Mouse (Mus musculus) cerebellum, adult 11-12 months (tissue): Measurements from ENCODE around the gene Pum1.
"Not testable (repeated sequence)": the region's sequence is repeated elsewhere in the genome, so short reads cannot be mapped to it uniquely, and the experiment has no call there.

ENCODE experiments used
- DNase-seq: peaks from one replicate; pipeline ENCODE4 v3.0.0; 2022

Gene Pum1

DNA sequence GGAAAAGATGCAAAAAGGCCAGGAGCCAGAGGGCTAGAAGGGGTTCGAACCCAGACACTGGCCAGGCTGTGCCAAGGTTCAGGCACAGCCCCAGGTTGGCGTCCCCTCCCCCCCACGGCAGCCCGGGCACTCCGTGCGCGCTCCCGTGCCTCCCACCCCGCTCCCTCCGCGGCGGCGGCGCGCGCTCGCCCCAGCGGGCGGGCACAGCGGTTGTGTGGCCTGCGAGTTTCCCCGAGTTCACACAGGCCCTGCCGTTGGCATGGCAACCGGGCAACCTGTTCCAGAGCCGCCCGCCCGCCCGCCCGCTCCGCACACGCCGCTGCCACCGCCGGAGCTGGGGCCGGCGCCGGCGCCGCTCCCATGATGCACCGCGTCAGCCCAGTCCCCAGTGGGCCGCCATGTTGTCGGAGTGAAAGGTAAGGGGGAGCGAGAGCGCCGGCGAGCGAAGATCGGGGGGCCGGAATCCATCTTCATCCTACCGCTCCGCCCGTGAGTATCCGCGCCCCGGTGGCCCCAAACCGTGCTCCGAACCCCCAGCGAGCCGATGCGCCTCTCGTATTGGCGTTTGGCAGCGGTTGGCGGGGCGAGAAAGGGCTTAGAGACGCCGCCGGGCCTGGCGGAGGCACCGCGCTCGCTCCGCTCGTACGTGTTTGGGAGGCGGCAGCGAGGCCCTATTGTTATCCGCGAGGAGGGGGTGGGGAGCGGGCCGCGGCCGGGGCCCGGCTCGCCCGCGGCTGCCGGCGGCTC, at the start of gene Pum1:
Gene Pum1 (plus strand): TSS at position 343 of the 747 bp plus-strand sequence.
- DNase-seq, result peak; percentile 89

DNA sequence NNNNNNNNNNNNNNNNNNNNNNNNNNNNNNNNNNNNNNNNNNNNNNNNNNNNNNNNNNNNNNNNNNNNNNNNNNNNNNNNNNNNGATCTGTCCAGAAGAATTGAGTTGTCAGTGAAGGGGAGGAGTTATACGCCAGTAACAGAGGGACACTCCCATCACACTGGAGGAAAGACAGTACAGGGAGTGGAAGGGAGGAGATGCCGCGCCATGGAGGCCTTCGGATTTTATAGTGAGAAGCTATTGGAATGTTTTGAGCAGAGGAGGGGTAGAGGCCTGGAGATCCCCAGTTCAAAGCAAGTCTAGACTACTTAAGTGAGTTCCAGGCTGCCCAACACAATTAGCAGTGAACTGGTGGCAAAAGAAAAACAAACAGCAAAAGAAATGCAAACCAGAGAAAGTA, 33.7 kb upstream of the Pum1 start:
- no peak for DNase-seq

DNA sequence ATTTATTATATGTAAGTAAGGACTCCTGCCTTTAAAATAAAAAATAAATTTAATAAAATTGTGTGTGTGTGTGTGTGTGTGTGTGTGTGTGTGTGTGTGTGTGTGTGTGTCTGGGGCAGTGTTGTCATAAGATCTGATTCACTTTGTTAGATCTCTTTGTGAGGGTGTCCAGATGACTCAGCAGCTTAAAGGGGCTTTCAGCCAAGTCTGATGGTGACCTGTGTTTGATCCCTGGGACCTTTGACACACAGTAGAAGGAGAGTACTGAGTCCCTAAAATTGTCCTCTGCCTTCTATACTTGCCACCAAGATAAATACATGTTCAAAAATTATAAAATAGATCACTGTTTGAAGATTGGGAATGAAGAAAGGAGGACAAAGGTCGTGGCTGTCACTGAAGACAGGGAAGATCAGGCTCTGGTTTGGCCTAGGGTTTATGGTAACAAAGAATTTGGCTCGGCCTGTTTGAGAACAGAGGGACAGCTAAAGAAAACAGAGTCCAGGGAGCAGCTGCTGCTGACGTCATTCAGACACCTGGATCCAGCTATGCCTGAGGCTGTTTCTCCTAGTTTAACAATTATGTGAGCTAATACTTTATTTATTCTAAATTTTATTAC, 32.8 kb upstream of the Pum1 start:
- DNase-seq, result no peak

DNA sequence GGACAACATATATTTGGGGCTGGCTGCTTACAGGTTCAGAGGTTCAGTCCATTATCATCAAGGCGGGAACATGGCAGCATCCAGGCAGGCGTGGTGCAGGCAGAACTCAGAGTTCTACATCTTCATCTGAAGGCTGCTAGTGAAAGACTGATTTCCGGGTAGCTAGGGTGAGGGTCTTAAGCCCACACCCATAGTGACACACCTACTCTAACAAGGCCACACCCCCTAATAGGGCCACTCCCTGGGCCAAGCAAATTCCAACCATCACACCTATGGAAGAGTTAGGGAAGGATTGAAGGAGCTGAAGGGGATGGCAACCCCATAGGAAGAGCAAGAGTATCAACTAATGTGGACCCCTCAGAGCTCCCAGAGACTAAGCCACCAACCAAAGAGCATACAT, 28.0 kb upstream of the Pum1 start:
- DNase-seq, result not testable (repeated sequence)

DNA sequence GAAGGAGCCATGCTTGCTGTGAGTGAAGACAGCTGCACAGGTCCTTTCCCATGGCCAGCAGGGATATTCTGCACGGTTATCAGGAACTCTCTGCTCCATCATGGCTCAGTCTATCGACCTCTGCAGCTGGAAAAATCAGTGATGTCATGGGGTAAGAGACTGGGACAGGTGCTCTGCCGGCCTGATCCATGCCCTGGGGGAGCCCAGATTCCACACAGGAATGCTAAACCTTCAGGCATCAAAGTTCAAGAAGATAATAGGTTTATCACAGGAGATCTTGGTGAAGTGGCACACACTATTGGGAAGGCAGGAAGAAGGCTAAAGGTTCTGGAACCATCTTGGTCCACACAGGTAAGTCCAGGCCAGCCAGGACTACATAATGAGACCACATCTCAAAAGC, 26.4 kb upstream of the Pum1 start:
- DNase-seq, result no peak

DNA sequence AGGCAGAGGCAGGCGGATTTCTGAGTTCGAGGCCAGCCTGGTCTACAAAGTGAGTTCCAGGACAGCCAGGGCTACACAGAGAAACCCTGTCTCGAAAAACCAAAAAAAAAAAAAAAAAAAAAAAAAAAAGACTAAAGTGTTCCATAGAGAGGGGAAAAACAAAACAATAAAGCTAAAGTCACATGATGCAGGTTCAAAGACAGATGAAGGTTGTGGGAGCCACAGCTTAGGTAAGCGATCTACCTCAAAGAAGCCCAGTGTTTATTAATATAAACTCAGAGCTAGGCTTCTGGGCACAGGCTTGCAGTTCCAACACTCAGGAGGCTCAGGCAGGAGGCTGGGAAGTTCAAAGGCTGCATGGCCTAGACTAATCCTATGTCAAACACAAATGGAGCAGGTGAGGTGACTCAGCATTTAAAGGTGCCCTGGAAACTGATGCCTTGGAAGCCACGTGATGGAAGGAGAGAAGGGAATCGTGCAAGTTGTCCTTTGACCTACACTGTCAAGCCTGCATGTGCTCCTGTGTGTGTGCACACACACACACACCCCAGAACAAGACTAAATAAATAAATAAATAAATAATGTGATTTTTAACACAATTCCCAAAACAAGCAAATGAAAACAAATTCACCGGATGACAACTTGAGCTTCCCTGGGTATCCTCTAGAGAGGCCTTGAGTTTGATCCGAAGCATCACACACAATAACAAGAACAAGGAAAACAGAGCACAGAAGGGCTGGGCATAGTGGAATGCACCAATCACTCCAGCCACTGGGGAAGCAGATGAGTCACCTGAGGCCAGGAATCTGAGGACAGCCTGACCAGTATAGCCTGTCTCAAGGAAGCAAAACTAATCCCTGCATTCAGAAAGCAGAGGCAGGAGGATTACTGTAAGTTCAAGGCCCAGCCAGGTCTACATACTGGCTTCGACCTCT, 25.4 kb upstream of the Pum1 start:
- DNase-seq, result no peak

DNA sequence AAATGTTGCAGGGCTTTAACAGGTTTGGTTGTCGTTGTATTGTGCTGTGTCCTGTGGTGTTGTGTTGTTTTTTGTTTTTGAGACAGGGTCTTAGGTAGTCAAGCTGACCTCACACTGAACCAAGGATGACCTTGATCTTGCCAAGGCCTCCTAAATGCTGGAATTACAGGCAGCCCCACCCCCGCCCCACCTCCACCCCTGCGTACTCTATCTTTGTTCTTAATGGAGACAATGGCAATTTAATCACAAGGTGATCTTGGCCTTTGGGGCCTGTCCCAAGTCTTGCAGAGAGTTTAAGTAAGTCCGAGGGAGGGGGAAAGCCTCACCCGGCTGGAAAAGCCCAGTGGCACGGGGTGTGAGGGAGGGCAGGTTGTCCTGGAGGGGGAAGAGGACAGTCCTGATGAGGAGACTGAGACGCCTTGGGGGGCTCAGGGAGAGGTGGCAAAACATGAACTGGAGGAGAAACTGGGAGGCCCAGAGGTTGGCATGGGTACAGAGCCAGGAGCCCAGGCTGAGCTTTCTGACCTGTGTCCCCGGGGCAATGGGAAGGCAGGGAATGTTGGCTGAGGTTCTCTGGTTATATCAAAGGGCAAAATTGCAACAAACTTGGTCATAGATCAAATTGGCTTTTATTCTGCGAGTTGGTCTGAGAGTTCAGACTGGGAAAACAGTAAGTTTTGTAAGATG, 22.9 kb upstream of the Pum1 start:
- DNase-seq, result no peak

DNA sequence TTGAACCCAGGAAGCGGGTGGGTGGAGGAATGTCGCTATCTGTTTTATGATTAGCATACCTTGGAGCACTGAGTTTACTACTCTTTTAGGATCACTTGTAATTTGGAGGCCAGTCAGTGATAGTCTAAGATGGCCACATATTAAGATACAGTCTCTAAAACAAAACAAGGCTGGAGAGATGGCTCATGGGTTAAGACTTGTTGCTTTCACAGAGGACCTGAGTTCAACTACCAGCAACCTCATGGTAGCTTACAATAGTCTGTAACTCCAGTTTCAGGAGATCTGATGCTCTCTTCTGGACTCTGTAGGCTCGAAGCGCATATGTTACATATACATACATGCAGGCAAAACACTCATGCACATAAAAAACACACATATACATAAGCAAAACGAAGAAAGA, 20.7 kb upstream of the Pum1 start:
- no peak for DNase-seq

DNA sequence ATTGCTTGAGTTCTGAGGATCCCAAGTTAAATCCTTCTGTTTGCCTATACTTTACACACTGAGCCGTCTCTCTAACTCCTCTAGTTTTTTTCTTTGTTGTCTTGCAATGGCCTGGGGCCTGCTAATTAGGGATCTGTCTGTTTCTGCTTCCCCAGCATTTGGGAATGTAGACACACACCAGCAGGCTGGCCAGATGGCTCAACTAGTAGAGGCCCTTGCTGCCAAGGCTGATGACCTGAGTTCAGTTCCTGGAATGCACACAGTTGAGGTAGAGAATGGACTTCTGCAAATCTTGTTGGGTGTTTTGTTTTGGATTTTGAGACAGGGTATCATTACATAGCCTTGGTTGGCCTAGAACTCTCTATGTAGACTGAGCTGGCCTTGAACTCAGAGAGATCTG, 17.7 kb upstream of the Pum1 start:
- DNase-seq, result peak; percentile 48

DNA sequence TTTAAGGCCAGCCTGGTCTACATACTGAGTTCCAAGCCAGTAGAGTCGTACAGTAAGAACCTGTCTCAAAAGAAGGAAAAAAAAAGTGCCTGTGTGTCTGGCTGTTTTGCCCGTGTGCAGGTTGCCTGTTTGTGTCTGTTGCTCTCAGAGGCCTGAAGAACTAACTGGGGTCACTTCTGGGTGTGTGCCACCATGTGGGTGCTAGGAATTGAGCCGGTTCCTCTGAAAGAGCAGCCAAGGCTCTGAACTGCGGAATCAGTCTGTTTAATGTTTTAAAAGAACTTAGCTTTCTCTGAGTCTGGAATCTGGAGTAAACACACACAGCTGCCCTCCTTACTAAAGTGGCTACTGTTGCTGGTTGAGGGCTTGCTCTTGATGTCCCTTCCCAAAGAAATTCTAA, 11.8 kb upstream of the Pum1 start:
- DNase-seq, result no peak

DNA sequence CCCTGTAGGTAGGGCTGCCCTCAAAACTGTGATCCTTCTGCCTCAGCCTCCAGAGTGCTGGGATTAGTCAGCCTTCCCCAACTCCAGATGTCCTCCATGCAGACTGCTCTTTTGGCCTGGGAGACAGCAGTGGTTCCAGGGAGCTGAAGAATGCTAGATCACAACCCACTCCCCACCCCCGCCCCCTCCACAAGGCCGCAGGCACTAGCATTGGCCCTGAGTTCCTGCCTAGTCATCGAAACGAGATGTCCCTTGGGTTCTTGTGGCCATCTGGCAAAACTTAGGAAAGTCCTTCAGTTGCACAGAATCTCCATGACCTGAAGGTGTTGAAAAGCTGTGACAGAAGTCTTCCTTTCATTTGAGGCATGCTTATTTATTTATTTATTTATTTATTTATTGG, 10.6 kb upstream of the Pum1 start:
- DNase-seq, result no peak

DNA sequence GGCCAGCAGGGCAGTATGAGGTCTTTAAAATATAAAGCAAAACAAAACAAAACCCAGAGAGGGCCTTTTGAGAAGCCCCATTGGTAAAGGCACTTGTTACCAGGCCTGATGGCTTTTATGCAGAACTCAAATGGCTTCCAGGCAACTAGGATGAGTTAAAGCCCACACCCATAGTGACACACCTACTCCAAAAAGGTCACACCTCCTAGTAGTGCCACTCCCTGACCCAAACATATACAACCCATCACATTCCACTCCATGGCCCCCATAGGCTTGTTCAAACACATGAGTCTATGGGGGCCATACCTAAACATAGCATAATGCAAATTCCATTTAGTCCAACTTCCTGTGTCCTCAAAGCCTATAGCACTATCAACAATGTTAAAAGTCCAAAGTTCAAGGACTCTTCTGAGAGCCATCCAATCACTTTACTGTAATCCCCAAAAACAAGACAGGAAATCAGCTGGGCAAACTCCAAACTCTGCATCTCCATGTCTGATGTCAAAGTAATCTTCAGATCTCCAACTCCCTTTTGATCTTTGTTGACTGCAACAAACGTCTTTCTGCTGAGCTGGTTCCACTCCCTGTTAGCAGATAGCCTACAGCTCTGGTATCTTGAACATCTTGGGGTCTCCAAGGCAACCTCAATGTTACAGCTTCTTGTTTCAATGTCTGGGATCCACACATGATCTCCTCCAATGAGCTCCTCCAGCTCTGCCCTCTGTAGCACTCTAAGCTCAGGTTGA, 5.1 kb upstream of the Pum1 start:
- DNase-seq, result no peak

DNA sequence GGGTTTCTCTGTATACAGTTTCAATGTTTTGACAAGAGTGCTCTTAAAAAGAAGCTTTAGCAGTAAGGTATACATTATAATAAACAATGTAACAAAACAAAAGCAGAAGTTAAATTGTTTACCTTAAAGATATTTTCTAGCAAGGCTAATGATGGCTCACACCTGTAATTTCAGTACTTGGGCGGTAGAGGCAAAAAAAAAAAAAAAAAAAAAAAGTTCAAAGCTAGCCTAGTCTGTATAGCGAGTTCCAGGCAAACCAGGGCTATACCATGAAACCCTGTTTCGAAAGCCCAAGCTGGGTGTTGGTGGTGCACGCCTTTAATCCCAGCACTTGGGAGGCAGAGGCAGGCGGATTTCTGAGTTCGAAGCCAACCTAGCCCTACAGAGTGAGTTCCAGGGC, 3.7 kb upstream of the Pum1 start:
- DNase-seq, result no peak

DNA sequence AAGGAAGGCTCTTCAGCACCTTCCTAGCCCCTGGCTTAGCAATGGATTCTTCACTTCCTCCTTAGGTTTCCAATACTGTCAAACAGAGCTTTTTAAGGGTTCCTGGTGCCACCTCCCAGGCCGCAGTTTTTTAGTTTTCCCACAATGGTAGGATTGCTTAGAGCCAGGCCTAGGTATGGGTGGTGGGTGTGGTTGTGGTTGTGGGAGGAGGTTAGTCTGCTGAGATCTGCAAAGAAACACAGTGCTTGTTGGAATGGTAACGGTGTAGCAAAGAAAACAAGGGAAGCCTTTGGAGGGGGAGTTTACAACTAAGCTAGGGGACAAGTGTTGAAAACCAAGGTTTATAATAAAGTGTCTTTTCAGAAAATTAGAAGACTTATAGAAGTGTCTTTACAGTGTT, 3.0 kb upstream of the Pum1 start:
- DNase-seq, result no peak

DNA sequence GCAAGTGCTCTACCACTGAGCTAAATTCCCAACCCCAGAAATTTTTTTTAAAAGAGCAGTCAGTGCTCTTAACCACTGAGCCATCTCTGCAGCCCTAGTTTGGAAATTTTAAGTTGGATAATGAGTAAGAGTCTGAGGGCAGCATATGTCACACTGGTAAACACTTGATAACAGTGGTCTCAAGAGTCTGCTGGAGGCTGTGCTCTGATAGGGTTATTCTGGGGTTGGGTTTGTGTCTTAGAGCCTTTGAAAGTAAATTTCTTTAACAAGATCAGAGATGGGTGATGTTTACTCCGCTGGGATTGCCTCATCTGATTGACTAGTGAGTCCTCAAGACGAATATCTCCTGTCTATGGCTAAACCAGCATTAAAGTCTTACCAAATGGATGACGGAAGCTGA, 2.0 kb upstream of the Pum1 start:
- no peak for DNase-seq

DNA sequence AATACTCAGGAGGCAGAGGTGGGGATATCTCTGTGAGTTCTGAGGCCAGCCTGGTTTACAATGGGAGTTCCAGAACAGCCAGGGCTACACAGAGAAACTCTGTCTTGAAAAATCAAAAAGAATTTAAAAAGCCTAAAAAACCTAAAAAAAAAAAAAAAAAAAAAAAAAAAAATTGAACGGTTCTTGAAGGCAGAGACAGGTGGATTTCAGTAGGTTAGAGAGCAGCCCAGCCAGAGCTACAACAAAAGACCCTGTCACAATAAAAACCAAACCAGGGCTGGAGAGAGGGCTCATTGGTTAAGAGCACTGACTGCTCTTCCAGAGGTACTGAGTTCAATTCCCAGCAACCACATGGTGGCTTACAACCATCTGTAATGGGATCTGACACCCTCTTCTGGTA, 816 bp upstream of the Pum1 start:
- DNase-seq, result not testable (repeated sequence)

DNA sequence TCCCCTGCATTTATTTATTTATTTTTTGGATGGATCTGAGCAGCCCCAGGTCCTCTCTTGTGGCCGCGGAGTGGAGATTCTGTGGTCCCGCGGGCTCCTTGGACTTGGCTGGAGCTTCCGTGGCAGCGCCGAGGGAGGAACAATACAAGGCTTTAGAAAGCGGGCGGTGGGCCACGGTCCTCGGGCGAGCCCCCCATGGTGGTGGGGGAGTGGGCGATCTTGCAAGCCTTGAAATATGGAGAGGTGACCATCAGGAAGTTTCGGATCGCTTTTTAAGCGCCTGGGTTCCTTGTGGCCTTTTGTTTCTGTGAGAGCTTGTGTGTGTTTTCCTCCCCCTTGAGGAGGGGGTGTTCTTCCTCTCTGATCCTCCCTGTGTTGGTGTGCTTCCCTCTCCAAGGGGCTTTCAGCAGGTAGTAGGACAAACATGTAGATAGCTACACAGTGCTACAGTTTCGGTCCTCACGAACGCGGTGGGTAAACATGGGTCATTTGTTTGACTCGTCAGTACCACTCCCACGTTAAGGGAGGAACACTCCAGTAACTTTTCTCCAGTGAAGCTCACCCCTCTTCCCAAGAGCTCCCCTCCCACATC, 785 bp downstream of the Pum1 start:
- DNase-seq, result peak; percentile 61

DNA sequence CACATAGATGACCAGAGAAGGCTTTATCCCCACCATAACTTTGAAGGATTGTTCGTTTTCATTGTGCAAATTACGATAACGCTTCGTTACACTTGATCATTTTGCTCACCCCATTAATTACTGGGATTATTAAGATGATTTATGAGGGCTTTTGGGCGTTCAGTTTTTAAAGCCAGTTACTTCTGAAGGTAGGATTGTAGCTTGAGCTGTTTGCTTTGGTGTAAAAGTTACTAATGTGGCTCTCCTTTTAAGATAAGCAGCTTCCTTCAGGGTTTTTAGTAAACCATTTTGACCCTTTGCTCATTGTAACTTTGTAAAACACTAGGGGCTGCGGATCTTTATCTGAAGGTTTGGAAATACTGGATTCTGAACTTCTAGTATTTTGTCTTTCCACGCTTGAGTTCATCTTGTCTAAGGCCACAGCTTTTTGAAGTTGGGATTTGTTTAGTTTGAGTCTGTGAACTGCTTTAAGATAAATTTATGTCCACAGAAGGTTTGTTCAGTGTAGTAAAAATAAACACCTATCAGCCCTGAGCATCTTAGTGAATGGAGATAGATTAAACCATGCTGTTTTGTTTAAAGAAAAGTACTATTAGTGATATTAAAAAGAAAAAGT, 1.4 kb downstream of the Pum1 start:
- DNase-seq, result no peak

DNA sequence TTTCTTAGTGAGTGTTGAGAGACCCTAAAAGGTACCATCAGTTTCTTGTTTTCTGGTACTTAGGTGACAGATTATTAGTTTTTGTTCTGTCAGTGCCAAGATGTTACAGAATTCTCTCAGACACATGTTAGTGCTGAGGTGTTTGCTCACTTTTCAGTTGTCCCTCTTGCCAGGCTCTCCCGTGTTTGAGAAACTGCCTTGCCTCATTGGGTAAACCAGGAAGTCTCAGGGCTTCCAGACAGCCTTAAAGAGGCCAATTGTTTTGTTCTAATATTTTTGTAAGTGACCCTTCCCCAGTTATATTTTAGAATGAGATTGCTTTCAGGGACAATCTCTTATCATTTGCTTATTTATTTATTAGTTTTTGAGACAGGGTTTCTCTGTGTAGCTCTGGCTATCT, 2.1 kb downstream of the Pum1 start:
- DNase-seq, result no peak

DNA sequence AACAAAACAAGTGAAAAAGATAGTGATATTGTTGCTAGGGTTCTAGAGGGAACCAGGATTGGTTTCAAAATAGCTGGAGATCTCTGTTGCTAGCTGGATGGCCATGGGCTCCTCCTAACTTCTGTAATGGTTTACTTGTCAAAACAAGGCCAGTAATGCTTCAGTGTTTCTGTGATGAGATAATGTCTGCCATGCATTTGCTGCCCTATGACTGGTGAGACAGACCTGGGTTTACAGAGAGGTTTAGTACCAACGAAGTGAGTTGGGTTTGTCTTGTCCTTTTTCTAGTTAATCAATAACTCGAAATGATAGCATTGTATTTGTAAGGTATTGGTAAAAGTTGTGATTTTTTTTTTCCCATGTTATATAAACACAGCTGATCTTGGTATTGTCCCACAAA, 4.6 kb downstream of the Pum1 start:
- no peak for DNase-seq

DNA sequence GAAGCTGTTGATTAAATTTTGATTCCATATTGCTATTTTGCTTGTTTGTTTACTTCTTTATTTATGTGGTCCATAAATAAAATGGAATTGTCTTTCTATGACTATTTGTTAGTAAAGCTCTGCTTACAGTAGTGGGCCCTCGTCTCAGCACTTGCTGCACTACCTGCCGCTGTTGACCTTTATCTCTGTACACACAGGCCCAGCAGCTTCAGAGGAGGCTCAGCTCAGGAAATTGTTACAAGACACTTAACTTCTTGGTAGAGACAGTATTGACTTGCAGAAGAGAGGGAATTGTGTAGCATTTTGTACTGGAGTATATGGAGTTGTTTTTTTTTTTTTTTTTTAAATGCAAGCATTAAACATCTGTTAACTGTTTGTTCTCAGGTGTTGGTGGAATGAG, 5.4 kb downstream of the Pum1 start:
- DNase-seq, result no peak

DNA sequence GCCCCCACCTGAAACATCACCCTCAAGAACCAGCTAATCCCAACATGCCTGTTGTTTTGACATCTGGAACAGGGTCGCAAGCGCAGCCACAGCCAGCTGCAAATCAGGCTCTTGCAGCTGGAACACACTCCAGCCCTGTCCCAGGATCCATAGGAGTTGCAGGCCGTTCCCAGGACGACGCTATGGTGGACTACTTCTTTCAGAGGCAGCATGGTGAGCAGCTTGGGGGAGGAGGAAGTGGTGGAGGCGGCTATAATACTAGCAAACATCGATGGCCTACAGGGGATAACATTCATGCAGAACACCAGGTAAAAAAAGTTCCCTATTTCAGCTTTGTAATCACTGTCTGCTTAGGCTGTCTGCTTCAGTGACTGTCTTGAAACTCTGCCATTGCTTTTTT, 5.9 kb downstream of the Pum1 start:
- DNase-seq, result no peak
